Mouse (Mus musculus): ENCODE results near the gene Retreg1. TPM values are rescaled to one million over a fixed set of nuclear protein-coding genes. Genes with fewer than 3 reads are reported as not detected.
A peak's percentile ranks its signal among the peaks of the same experiment; 100 is the strongest.
"Not testable (repeated sequence)": the region's sequence is repeated elsewhere in the genome, so short reads cannot be mapped to it uniquely, and the experiment has no call there.

Retreg1 gene
- polyA plus RNA-seq, 1 experiment = 15.5 TPM

DNA sequence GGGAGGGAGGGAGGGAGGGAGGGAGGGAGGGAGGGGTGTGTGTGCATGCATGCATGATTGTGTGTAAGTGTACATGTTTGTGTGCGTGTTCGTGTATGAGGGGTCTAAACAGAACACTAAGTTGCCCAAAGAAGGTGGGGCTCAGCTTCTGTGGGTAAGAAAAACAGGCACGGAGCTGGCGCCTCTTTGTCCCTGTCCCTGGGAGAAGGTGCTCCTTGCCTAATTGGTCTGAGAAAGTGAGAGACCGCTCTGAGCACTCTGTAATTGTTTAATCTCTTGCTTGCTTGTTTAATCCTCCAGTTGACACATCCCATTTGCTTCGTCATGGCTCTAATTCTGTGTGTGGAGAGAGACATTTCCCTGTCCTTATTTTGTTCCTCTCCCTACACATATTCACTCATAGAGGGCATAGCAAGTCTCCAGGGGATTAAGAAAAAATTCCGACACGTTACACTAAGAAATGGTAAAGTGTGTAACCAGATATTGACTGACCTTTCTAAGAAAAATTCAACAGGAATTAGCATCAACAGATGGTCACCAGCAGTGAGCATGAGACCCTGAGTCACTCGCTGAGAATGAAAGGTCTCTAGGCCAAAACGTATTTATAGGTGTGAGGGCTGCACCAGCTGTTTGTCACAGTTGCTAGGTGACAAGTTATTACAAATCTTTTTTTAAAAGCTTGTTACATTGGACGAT is 113.6 kb downstream of the Retreg1 start:
- Histone ChIP-seq H3K4me3 (replicated peaks; ENCODE audit: extremely low read depth, low read depth, low read length) (no peak overlapping the region), H3K4me1 (ENCODE audit: control insufficient read depth, insufficient read depth, low read length) (peaks cover 5% of the 10 kb centered on the region; the same call in 1 of the 2 replicates)
- 51% methylated on average over 11 of the region's 11 CpGs for WGBS
- DNase-seq = no peak
- TF ChIP-seq POLR2A (IDR thresholded peaks at IDR 0.05; ENCODE audit: borderline replicate concordance, extremely low read depth, low read depth, low read length) (no peak), CTCF (IDR thresholded peaks at IDR 0.05; ENCODE audit: insufficient read depth, low read length) (no peak)

DNA sequence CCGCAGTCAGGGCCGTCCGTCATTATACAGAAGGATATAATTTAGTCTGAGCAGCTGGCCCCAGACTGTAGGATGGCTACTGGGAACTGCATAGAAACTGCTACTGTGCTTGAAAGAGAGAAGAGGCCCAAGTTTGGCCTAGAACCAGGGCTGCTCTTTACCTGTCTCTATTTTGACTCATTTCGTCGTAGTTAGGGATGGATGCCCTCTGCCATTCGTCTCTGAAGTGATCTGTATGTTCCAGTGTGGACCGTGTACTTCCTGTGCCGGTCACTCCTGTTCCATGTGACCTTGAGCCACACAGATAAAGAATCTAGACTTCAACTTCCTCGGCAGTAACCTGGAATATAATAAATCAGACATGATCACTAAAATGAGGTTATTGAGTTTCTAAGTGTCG is 114.7 kb downstream of the Retreg1 start:
- WGBS = 74% methylated on average over 10 of the region's 10 CpGs
- DNase-seq = no peak
- TF ChIP-seq CTCF (IDR thresholded peaks at IDR 0.05; ENCODE audit: insufficient read depth, low read length) = no peak
- no peak for TF ChIP-seq POLR2A (IDR thresholded peaks at IDR 0.05; ENCODE audit: borderline replicate concordance, extremely low read depth, low read depth, low read length)
- peaks cover 5% of the 10 kb centered on the region; the same call in 1 of the 2 replicates for H3K4me1 ChIP-seq (ENCODE audit: control insufficient read depth, insufficient read depth, low read length)
- H3K4me3 ChIP-seq (replicated peaks; ENCODE audit: extremely low read depth, low read depth, low read length) = no peak overlapping the region

DNA sequence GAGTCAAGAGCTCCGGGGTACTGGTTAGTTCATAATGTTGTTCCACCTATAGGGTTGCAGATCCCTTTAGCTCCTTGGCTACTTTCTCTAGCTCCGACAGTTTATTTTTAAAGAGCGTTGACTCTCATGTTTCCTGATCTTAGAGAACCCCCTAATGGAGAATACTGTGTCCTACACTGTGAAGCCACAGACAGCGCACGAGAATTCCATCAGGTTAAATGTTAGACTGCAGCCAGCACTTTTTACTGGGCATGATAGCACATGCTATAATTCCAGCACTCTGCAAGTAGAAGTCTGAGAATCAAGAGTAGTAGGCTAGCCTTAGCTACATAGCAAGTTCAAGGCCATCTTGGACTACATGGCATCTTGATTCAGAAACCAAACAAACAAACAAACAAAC is 116.4 kb downstream of the Retreg1 start:
- WGBS = 32% methylated on average over 5 of the region's 5 CpGs
- TF ChIP-seq CTCF (IDR thresholded peaks at IDR 0.05; ENCODE audit: insufficient read depth, low read length) = 0 out of 2 replicates have a peak, but pooled peaks have one; percentile 6
- no peak for TF ChIP-seq POLR2A (IDR thresholded peaks at IDR 0.05; ENCODE audit: borderline replicate concordance, extremely low read depth, low read depth, low read length)
- Histone ChIP-seq H3K4me1 (ENCODE audit: control insufficient read depth, insufficient read depth, low read length) (peaks cover 5% of the 10 kb centered on the region; the same call in 1 of the 2 replicates), H3K4me3 (replicated peaks; ENCODE audit: extremely low read depth, low read depth, low read length) (no peak overlapping the region)
- no peak for DNase-seq

DNA sequence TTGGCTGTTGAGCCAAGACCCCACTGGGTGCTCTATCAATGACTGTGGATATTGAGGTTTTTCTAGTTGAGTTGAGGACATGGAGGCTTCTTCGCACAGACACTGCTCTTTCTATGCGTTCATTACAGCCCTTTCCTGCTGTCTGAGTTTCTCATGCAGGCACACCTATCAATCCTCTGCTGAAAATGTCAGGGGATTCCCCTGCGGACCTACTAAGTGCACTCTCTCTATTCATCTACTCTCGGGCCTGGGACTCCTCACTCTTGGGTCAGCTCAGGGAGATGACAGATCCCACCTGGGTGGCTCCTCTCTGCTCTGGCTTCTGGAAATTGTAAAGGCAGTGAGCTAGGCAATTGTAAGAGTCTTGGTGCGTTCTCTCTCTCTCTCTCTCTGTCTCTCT is 117.3 kb downstream of the Retreg1 start:
- WGBS = 89% methylated on average over 5 of the region's 5 CpGs
- Histone ChIP-seq H3K4me3 (replicated peaks; ENCODE audit: extremely low read depth, low read depth, low read length) (no peak overlapping the region), H3K4me1 (ENCODE audit: control insufficient read depth, insufficient read depth, low read length) (peaks cover 5% of the 10 kb centered on the region; the same call in 1 of the 2 replicates)
- no peak for DNase-seq
- TF ChIP-seq POLR2A (IDR thresholded peaks at IDR 0.05; ENCODE audit: borderline replicate concordance, extremely low read depth, low read depth, low read length) (no peak), CTCF (IDR thresholded peaks at IDR 0.05; ENCODE audit: insufficient read depth, low read length) (no peak)

DNA sequence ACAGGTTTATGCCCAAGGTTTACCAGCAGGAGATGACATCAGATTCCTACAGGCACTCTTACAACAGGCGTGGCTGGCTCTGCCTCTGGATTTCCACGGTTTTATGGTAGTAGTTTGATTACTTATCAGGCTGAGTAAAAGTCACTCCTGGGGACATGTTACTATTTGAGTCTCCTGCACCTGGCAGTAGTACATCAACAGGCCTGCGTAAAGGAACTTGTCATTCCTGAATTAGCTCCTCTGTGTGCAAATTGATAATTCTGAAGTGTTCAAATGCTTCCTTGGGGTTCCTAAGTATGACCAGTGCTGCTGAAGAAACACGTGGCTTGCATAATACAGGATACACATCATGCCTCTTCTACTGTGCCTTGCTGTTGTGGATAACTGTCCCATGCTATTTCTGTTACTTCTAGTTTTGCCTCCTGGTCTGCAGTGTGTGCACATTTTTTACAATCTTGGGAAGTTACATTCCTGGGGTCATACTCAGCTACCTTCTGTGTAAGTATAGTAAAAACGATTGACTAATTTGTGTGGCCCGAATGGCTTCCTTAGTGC is 123.3 kb downstream of the Retreg1 start:
- WGBS = 60% methylated on average over 6 of the region's 6 CpGs
- TF ChIP-seq POLR2A (IDR thresholded peaks at IDR 0.05; ENCODE audit: borderline replicate concordance, extremely low read depth, low read depth, low read length) (no peak), CTCF (IDR thresholded peaks at IDR 0.05; ENCODE audit: insufficient read depth, low read length) (no peak)
- DNase-seq = no peak
- H3K4me1 ChIP-seq (ENCODE audit: control insufficient read depth, insufficient read depth, low read length) = no peaks in the 10 kb centered on the region
- H3K4me3 ChIP-seq (replicated peaks; ENCODE audit: extremely low read depth, low read depth, low read length) = no peak overlapping the region

DNA sequence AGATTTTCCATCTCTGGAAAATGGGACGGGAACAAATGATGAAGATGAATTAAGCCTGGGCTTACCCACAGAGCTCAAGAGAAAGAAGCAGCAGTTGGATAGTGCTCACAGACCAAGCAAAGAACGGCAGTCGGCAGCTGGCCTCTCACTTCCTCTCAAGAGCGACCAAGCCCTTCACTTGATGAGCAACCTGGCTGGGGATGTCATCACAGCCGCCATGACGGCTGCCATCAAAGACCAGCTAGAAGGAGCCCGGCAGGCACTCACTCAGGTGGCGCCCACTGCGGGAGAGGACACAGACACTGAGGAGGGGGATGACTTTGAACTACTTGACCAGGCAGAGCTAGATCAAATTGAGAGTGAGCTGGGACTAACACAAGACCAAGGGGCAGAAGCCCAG is 128.6 kb downstream of the Retreg1 start:
- WGBS = 80% methylated on average over 9 of the region's 9 CpGs
- DNase-seq = no peak
- H3K4me3 ChIP-seq (replicated peaks; ENCODE audit: extremely low read depth, low read depth, low read length) = no peak overlapping the region
- TF ChIP-seq POLR2A (IDR thresholded peaks at IDR 0.05; ENCODE audit: borderline replicate concordance, extremely low read depth, low read depth, low read length) (no peak), CTCF (IDR thresholded peaks at IDR 0.05; ENCODE audit: insufficient read depth, low read length) (no peak)
- H3K4me1 ChIP-seq (ENCODE audit: control insufficient read depth, insufficient read depth, low read length) = no peaks in the 10 kb centered on the region

DNA sequence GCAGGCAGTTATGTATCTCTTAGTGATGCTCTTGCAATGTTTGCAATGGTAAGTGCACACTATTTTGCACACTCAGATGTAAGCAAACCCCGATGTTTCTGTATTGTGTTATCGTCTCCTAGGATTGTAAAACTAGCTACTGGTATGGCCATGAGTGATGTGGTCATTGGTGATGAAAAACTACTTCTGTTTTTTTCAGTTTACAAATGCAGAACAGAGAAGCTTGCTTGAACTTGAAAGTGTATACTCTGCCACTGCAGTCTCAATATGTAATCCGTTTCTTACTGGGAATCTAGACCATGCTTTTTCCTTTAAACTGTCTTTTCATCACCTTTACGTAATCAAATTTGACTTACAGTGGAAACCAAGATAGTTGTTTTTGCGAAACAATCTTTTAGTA is 129.8 kb downstream of the Retreg1 start:
- TF ChIP-seq POLR2A (IDR thresholded peaks at IDR 0.05; ENCODE audit: borderline replicate concordance, extremely low read depth, low read depth, low read length) (no peak), CTCF (IDR thresholded peaks at IDR 0.05; ENCODE audit: insufficient read depth, low read length) (no peak)
- 80% methylated on average over 5 of the region's 5 CpGs for WGBS
- DNase-seq = no peak
- Histone ChIP-seq H3K4me1 (ENCODE audit: control insufficient read depth, insufficient read depth, low read length) (no peaks in the 10 kb centered on the region), H3K4me3 (replicated peaks; ENCODE audit: extremely low read depth, low read depth, low read length) (no peak overlapping the region)

DNA sequence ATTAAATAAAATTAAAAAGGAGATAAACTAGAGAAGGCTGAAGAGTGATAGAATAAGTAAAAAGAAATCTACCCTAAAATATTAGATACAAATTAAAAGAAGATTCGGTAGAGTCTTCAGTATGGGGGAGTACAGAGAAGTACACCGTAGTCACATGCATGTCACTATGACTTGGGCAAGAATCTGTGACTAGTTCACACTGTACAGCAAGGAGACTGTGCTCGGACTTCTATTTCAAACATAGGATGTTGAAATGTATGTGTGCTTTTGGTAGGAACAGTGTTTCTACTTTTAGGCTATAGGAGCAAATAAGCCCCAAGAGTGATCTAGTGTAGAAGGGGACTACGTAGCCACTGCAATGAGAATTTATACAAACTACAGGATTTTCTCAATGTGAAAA is 131.4 kb downstream of the Retreg1 start:
- Histone ChIP-seq H3K4me3 (replicated peaks; ENCODE audit: extremely low read depth, low read depth, low read length) (no peak overlapping the region), H3K4me1 (ENCODE audit: control insufficient read depth, insufficient read depth, low read length) (no peaks in the 10 kb centered on the region)
- TF ChIP-seq CTCF (IDR thresholded peaks at IDR 0.05; ENCODE audit: insufficient read depth, low read length) = no peak
- TF ChIP-seq POLR2A (IDR thresholded peaks at IDR 0.05; ENCODE audit: borderline replicate concordance, extremely low read depth, low read depth, low read length) = no peak
- 93% methylated on average over 4 of the region's 4 CpGs for WGBS
- DNase-seq = no peak

DNA sequence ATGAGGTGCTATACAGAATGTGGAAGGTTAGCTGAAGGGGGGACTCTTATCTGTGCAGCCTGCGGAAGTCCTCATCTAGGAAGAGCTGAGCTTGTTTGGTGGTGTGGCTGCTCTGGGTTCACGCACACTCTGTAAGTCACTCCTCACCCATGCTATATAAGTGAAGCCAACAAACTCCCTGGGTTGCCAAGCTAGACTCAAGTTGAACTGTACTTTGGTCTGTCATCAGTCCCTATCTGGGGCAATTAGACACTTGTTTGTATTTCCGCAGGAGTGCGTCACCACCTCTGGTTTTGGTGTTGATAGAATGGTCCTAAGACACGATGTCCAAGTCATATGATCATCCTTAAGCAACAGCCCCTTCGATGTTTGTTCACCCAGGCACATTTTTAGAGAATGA is 132.8 kb downstream of the Retreg1 start:
- no peak for TF ChIP-seq CTCF (IDR thresholded peaks at IDR 0.05; ENCODE audit: insufficient read depth, low read length)
- TF ChIP-seq POLR2A (IDR thresholded peaks at IDR 0.05; ENCODE audit: borderline replicate concordance, extremely low read depth, low read depth, low read length) = no peak
- 81% methylated on average over 6 of the region's 6 CpGs for WGBS

DNA sequence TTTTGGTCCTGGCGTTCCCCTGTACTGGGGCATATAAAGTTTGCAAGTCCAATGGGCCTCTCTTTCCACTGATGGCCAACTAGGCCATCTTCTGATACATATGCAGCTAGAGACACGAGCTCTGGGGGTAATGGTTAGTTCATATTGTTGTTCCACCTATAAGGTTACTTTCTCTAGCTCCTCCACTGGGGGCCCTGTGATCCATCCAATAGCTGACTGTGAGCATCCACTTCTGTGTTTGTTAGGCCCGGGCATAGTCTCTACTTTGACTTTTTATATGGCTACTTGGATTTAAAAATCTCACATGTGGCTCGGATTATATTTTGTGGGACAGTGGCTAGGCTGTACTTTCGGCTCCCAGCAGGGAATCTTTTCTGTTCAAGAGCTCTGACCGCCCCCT is 140.6 kb downstream of the Retreg1 start:
- not testable (repeated sequence) for H3K4me1 ChIP-seq (ENCODE audit: control insufficient read depth, insufficient read depth, low read length); DNase-seq
- 17% methylated on average over 6 of the region's 6 CpGs for WGBS
- H3K4me3 ChIP-seq (replicated peaks; ENCODE audit: extremely low read depth, low read depth, low read length) = peak overlapping the region; percentile 81

More for the DNA sequence above, 132.8 kb downstream of the Retreg1 start:
- no peak for DNase-seq
- no peak overlapping the region for H3K4me3 ChIP-seq (replicated peaks; ENCODE audit: extremely low read depth, low read depth, low read length)
- no peaks in the 10 kb centered on the region for H3K4me1 ChIP-seq (ENCODE audit: control insufficient read depth, insufficient read depth, low read length)
